In the genomic region with DNA sequence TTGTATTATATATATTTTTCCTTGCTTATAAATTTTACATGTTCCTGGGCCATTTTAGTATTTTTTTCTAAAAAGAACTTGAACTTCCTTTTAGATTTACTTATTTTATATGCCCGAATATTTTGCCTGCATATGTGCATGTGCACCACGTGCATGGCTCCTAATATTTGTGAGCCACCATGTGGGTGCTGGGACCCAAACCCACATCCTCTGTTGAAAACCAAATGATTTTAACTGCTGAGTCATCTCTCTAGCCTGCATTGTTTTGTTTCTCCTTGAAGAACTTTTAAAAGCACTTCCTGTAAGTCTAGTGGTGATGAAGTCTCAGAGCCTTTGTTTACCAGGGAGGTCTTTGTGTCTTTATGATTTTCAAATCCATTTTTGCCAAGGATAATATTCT, we compare ENCODE assay signal across 22 mouse cellular contexts.
A peak's percentile ranks its signal among the peaks of the same experiment; 100 is the strongest.
DNase-seq lines count a peak whose midpoint lies in the region; TF ChIP-seq lines count a peak whose summit lies in the region.
"Had no signal": no experiment of that assay in that cellular context is flagged by ENCODE, and none has a peak within 500 bp of the region (broad histone marks: within the 10 kb centered on the region; RNA-seq: fewer than 3 reads in every experiment).

No protein-coding gene starts in this region.

- no peaks in the 10 kb centered on the region for H3K9me3 ChIP-seq in MEL (replicated peaks; ENCODE audit: insufficient read depth, low read length)
- no peaks in the 10 kb centered on the region for H3K9me3 ChIP-seq in limb, embryonic 10.5 days (replicated peaks)
- H3K9me3 ChIP-seq: embryonic facial prominence, embryonic 12.5 days; hindbrain, embryonic 10.5 days; hindbrain, embryonic 15.5 days; lung, embryonic 15.5 days; midbrain, embryonic 12.5 days had no signal

- no peak for TF ChIP-seq CTCF in MEL (IDR thresholded peaks at IDR 0.05 in 2 of 3, conservative IDR thresholded peaks at IDR 0.05 in 1 of 3; ENCODE audit: control insufficient read depth in 1 of 3, insufficient read depth in 1 of 3, low read depth in 2 of 3, low read length in 3 of 3, poor library complexity in 1 of 3, severe bottlenecking in 1 of 3)

- H3K27me3 ChIP-seq in MEL (ENCODE audit: control insufficient read depth in 1 of 2, insufficient read depth in 2 of 2, low read length in 2 of 2) = no peaks in the 10 kb centered on the region
- H3K27me3 ChIP-seq in limb, embryonic 10.5 days (ENCODE audit: low read depth, poor library complexity, severe bottlenecking) = no peaks in the 10 kb centered on the region
- H3K27me3 ChIP-seq: embryonic facial prominence, embryonic 12.5 days; hindbrain, embryonic 15.5 days; limb, embryonic 13.5 days; lung, embryonic 15.5 days; megakaryocyte, embryonic 14.5 days; midbrain, embryonic 12.5 days had no signal

- peak; percentile 66 for DNase-seq in 416B (ENCODE audit: low read depth)
- DNase-seq in CD4-positive helper T cell, adult 2 months (ENCODE audit: low read depth, low spot score) = peak; percentile 13
- DNase-seq in MEL (ENCODE audit: low read depth, low spot score) = peak; percentile 27
- DNase-seq in limb, embryonic 10.5 days (ENCODE audit: low spot score) = peak; percentile 4
- no peak for DNase-seq in gastrocnemius, postnatal 36 days
- DNase-seq in lung, postnatal 10 days = no peak
- DNase-seq in heart, adult 9 months (ENCODE audit: low spot score in 2 of 2) = no peak
- DNase-seq: cerebellum, adult 2 months; cerebellum, postnatal 25 days; heart, postnatal 14 days; kidney, adult 9 months; kidney, postnatal 10 days; layer of hippocampus, adult 9-11 months; lung, postnatal 36 days; thymus, adult 2 months had no signal

- 90% methylated on average over 2 of the region's 2 CpGs for WGBS in limb, embryonic 10.5 days

- TF ChIP-seq EP300 in MEL (IDR thresholded peaks at IDR 0.05; ENCODE audit: low read depth in 1 of 2, low read length in 2 of 2) = no peak

- TF ChIP-seq RAD21 in MEL (IDR thresholded peaks at IDR 0.05; ENCODE audit: low read depth, low read length) = no peak

- H3K9ac ChIP-seq in MEL (ENCODE audit: control insufficient read depth, low read depth, low read length, poor library complexity, severe bottlenecking) = no peak overlapping the region
- H3K9ac ChIP-seq: embryonic facial prominence, embryonic 12.5 days; hindbrain, embryonic 15.5 days; limb, embryonic 13.5 days; lung, embryonic 15.5 days; midbrain, embryonic 12.5 days had no signal

- no peak overlapping the region for H3K4me3 ChIP-seq in MEL (ENCODE audit: control insufficient read depth in 1 of 2, insufficient read depth in 1 of 2, low read depth in 2 of 2, low read length in 2 of 2)
- H3K4me3 ChIP-seq in limb, embryonic 10.5 days = no peak overlapping the region
- H3K4me3 ChIP-seq: embryonic facial prominence, embryonic 12.5 days; hindbrain, embryonic 10.5 days; hindbrain, embryonic 15.5 days; limb, embryonic 13.5 days; lung, embryonic 15.5 days; megakaryocyte, embryonic 14.5 days; midbrain, embryonic 12.5 days had no signal

- no peaks in the 10 kb centered on the region for H3K79me2 ChIP-seq in MEL (ENCODE audit: control insufficient read depth, insufficient read depth, low read length, poor library complexity)

- H3K27ac ChIP-seq in MEL (ENCODE audit: control insufficient read depth, low read depth, low read length) = no peak overlapping the region
- H3K27ac ChIP-seq in limb, embryonic 10.5 days = no peak overlapping the region
- H3K27ac ChIP-seq: embryonic facial prominence, embryonic 12.5 days; hindbrain, embryonic 10.5 days; hindbrain, embryonic 15.5 days; limb, embryonic 13.5 days; lung, embryonic 15.5 days; midbrain, embryonic 12.5 days had no signal

- H3K4me1 ChIP-seq in MEL (ENCODE audit: control insufficient read depth in 1 of 2, insufficient read depth in 2 of 2, low read length in 2 of 2) = no peaks in the 10 kb centered on the region
- H3K4me1 ChIP-seq in limb, embryonic 10.5 days = no peaks in the 10 kb centered on the region
- H3K4me1 ChIP-seq: embryonic facial prominence, embryonic 12.5 days; hindbrain, embryonic 10.5 days; hindbrain, embryonic 15.5 days; limb, embryonic 13.5 days; lung, embryonic 15.5 days; midbrain, embryonic 12.5 days had no signal

- intact Hi-C loops in gastrocnemius, postnatal 36 days (cut with DNase I) = no loop called here

- no peaks in the 10 kb centered on the region; a peak in 1 of 4 replicates for H3K36me3 ChIP-seq in MEL (ENCODE audit: control insufficient read depth in 1 of 2, insufficient read depth in 2 of 2, low read length in 2 of 2)
- H3K36me3 ChIP-seq in limb, embryonic 10.5 days = no peaks in the 10 kb centered on the region
- H3K36me3 ChIP-seq: embryonic facial prominence, embryonic 12.5 days; hindbrain, embryonic 10.5 days; hindbrain, embryonic 15.5 days; limb, embryonic 13.5 days; lung, embryonic 15.5 days; midbrain, embryonic 12.5 days had no signal

- no peak for TF ChIP-seq POLR2A in MEL (IDR thresholded peaks at IDR 0.05; ENCODE audit: control insufficient read depth in 1 of 2, insufficient read depth in 1 of 2, low read depth in 1 of 2, low read length in 2 of 2, poor library complexity in 1 of 2)

TF ChIP-seq in MEL, 35 proteins besides CTCF, POLR2A, EP300 and RAD21:
- TF ChIP-seq MAFK (IDR thresholded peaks at IDR 0.05; ENCODE audit: borderline replicate concordance, low read depth, low read length) (0 out of 2 replicates have a peak, but pooled peaks have one; percentile 11), ZMIZ1 (IDR thresholded peaks at IDR 0.05; ENCODE audit: low read depth, low read length) (no peak)

Comparison
In these comparisons a context has a peak if more than half of its experiments do, and no peak if none do; other contexts are left out.
1. DNase-seq: peak in 416B (single experiment), CD4-positive helper T cell, adult 2 months (single experiment), MEL (single experiment) and limb, embryonic 10.5 days (single experiment); none in gastrocnemius, postnatal 36 days (0 of 2), lung, postnatal 10 days (single experiment) and heart, adult 9 months (0 of 2).